Mouse (Mus musculus): ENCODE results near the gene Ppp2r5d.

The Ppp2r5d gene

DNA sequence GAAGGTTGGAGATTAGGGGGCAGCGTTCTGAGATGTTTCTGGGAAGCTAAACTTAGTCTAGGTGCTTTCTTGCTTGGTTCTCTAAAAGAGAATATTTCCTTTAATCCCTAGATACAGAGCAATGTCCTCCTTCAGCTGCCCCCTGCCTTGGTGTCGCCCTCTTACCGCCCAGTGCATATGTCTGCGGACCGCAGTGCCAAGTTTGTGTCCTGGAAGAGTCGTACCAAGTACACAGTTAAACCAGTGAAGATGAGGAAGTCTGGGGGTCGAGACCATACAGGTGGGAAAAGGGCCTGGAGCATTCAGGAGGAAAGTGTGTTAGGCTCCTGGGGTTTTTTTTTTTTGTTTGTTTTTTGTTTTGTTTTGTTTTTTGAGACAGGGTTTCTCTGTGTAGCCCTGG, 57.6 kb downstream of the Ppp2r5d start:
- CTCF ChIA-PET = interaction anchor here (0.6 kb wide), 1 partner anchor 135 kb away, joined by 5 read pairs; no protein-coding TSS in a partner anchor

DNA sequence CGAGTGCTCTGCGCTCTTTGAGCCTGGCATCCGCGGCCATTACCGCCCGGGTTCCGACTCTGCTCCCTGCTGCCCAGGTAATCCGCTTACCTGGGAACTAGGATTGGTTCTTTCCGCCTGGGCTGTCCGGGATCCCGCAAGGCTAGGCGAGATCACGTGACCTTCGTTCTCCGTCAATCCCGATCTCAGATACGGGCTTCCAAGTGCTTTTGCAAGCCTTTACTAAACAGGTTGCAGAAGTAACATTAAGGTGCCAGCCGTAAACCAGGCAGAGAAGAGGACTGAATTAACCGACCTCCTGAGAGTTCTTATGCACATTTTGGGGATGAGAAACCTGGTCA, 58.6 kb downstream of the Ppp2r5d start:
- CTCF ChIA-PET = no interaction called here

DNA sequence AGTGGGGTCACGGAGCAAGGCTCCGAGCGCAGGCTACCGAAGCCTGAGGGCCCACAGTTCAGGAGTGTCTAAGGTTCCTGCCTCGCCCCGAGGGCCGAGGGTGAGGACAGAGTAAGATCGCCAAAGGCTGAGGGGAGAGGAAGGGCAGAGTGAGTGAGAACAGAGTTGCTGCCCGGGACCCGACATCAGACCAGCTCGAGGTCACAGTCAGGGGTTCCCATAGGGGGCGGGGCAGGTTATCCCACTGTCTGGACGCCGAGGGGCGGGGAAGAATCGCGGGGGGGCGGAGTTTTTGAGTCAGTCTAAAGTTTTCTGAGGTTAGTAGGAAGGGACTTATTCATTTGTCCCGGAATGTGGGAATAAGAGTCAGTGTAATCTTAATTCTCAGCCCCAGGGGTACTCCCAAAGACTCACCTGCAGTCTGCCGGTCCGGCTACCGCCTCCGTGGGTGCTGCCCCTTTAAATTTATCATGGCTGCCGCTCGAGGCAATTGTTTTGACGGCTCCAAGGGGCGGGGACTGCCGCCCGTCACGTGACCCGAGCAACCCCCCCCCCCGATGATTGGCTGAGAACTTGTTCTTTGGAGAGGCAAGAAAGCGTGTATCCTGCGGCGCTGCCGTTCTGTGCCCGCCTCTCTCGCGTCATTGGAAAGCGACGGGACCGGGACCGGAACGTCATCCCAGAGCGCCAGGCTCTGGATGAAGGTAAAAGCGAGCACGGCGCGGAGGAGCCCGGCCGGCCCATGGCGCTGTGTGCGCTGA, 59.2 kb downstream of the Ppp2r5d start, which contains the start of the genes Klc4 and Mrpl2:
TSS of gene Klc4 (minus strand) at position 462 of the 761 bp plus-strand sequence.
TSS of gene Mrpl2 (plus strand) at position 669 of the 761 bp plus-strand sequence.
- CTCF ChIA-PET = no interaction called here

DNA sequence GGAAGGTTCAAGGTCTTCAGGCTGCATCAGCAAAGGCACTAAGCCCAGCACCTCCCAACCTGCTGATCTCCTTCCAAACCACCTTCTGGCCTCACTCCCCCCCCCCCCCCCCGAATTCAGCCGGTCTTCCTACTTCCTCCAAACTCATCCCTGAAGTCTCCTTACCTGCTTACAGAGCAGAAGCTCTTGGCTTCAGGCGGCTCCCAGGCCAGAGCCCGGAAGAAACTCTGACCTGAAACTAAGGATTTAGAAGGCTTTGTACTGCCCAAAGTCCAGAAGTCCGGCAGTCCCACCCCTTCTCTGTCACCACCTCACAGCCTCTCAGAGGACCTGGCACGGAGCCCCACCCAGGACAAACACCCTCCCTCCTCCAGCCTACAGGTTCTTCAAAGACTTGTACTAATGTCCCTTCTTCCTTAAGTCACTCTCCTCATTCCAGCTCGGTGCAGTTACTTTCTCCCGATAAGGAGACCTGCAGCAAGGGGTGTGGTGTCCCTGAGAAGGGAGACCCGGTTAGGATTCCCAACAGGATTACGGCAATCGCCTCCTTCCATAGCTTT, 59.9 kb downstream of the Ppp2r5d start:
- CTCF ChIA-PET = interaction anchor here (0.7 kb wide), 1 partner anchor 248 kb away, joined by 3 read pairs; no protein-coding TSS in a partner anchor

DNA sequence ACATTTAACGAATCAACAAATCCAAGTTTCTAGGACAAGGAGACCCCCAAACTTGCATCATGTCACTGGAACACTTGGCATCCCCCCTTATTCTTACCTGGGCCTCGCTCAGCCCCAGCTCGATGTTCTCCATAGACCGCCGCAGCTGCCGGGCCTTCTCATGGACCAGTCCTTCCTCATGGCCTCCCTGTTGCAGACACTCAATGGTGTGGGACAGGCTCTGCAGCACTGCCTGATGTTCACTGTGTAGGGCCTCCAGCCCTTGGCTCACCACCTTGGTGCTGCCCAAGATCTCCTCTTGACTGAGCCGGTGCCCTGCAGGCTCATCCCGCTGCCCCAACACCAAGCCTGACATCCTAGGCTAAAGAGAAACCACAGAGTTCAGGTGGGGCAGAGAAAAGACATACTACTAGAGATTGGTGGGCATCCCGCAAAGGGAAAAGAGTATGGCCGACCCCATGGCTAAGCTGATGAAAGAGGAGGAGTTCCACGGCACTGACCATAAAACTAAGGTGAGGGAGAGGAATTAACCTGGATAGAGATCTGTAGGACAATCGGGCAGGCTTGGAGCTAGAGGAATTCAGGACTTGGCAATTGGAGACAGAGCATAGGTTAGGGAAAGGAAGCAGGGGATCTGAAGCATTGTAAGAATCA, 60.6 kb downstream of the Ppp2r5d start:
- CTCF ChIA-PET = interaction anchor here (0.7 kb wide), 1 partner anchor 249 kb away, joined by 3 read pairs; no protein-coding TSS in a partner anchor

DNA sequence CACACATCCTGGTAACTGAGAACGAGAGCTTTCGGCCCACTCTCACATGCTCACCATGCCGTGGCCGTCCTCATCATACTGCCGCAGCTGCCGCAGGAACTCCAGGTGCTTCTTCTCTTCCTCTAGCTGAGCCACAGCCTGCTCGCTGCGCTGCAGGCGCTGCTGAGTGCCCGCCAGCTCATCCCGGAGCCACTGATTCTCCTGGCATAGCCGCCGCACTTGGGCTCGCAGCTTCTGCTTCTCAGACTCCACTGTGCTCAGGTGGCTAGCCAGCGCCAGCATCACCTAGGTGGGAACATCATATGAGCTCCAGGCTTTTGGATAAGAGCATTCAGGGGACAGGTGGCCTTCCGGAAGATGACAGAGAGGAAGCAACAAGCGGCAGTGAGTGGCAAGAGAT, 62.9 kb downstream of the Ppp2r5d start:
- CTCF ChIA-PET = no interaction called here

DNA sequence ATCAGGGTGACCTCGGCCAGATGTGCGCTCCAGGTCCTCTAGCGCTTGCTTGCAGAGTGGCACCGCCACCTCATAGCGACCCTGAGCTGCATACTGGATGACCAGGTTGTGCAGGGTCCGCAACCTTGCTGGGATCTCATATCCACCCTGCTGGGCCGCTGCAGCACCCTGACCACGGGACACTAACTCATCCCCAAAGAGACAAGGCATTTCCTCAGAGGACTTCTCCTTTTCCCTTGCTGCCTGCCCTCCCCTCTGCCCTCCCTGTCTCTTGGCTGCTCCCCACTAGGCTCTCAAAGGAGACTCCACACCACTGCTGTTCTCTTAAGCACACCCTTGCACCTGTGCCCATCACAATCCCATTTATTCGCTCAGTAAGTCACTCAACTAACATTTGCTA, 65.0 kb downstream of the Ppp2r5d start:
- CTCF ChIA-PET = no interaction called here

DNA sequence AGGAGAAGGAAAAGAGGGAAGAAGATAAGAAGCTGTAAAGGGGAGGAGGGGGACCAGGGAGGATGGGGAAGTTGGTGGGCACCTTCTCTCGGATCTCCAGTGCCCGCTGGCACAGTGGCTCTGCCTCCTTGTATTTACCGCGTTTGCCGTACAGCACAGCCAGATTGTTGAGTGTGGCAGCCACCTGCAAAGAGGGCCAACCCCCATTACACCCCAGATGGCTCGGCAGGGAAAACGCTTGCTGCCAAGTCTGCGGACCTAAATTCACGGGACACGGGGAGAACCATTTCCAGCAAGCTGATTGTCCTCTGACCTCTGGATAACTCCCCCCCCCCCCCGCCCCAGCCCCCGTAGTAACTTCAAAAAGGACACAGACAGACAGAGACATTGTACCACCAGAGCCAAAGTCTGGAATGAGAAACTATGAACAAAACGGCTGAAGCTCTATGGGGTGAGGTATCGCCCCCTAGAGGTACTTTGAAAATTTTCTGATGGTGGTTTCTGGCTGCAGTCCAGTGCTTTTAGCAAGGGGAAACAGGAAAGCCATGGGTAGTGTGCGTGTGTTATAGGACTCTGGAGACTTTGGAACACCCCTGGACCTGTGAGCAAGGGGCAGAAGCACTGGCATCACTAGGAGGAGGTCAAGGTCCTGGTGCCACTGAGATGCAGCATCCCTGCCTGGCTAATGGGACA, 67.9 kb downstream of the Ppp2r5d start:
- CTCF ChIA-PET = interaction anchor here (0.6 to 0.7 kb wide), 5 partner anchors 110 to 1190 kb away, joined by 3 to 6 read pairs (median 4); no protein-coding TSS in a partner anchor

All from spleen, embryonic (tissue).